Mouse (Mus musculus) thymus, adult 2 months (tissue): ENCODE results near the gene Acaca. TPM values are rescaled to one million over a fixed set of nuclear protein-coding genes. Genes with fewer than 3 reads are reported as not detected.
A peak's percentile ranks its signal among the peaks of the same experiment; 100 is the strongest.

Experiments
- DNase-seq: peaks from one replicate; pipeline ENCODE4 v3.0.0; 2021
- H3K27ac ChIP-seq: fragments of 200-500 bp; 2 replicates; pipeline ENCODE4 v1.5.1; 2012; ENCODE audit warnings: low read length, control low read depth; ENCODE audit not compliant: control insufficient read depth, insufficient read depth
- H3K27me3 ChIP-seq: fragments of 200-500 bp; 2 replicates; pipeline ENCODE4 v1.6.1; 2012; ENCODE audit warnings: mild to moderate bottlenecking, low read length, moderate library complexity, mixed read lengths; ENCODE audit not compliant: control insufficient read depth, insufficient read depth
- H3K36me3 ChIP-seq: fragments of 200-500 bp; 2 replicates; pipeline ENCODE4 v1.6.1; 2012; ENCODE audit warnings: mild to moderate bottlenecking, low read length, moderate library complexity; ENCODE audit not compliant: control insufficient read depth, insufficient read depth
- H3K4me1 ChIP-seq: fragments of 200-500 bp; replicated peaks from 2 replicates; pipeline ENCODE4 v1.6.1; 2012; ENCODE audit warnings: low read length; ENCODE audit not compliant: control insufficient read depth, insufficient read depth
- H3K4me3 ChIP-seq: fragments of 200-500 bp; 2 replicates; pipeline ENCODE4 v1.5.1; 2012; ENCODE audit warnings: mild to moderate bottlenecking, low read length, control low read depth, moderate library complexity; ENCODE audit not compliant: control insufficient read depth, insufficient read depth
- CTCF ChIP-seq: fragments of 200-500 bp; IDR thresholded peaks from 2 replicates; pipeline ENCODE4 v1.5.1; 2012; ENCODE audit warnings: mild to moderate bottlenecking, control low read depth, low read length, moderate library complexity, borderline replicate concordance; ENCODE audit not compliant: control insufficient read depth, poor library complexity, insufficient read depth; ENCODE audit errors: extremely low read depth
- POLR2A ChIP-seq: fragments of 200-500 bp; IDR thresholded peaks from 2 replicates; pipeline ENCODE4 v1.6.1; 2012; ENCODE audit warnings: mild to moderate bottlenecking, low read length, control low read depth, moderate library complexity; ENCODE audit not compliant: control insufficient read depth, poor library complexity, insufficient read depth; ENCODE audit errors: extremely low read depth
- WGBS: fragments of 180-500 bp; shearing (Covaris S2); methylation state at CpG from one replicate; pipeline ENCODE4 v1.1.7; 2018; 5-methylcytosine and 5-hydroxymethylcytosine counted together
- polyA plus RNA-seq: library from polyadenylated mRNA; depleted of rRNA; stranded (reverse); fragments of >200 nt; gene quantifications from 2 replicates; pipeline ENCODE4 v1.2.3, GENCODE M21; 2012

Acaca gene
- polyA plus RNA-seq, 1 experiment, result 25.3 TPM

DNA sequence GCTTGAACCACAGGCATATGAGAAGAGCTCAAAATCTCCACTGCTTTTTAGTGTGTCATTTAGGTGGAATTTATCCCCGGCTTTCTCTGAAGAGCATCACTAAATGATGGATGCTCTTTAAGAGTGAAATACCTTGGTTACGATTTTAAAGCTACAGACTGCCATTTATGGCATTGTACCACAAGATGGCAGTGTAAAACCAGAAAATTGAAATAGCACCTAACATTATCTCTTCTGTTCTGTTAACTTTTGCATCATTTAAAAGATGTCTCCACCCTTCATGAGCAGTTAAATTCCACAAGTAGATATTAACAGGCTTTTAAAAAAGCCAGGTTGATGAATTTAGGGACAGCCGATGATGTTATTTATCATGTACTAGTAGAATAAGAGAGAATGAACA is 135.0 kb downstream of the Acaca start:
- Histone ChIP-seq H3K27ac (no peak overlapping the region), H3K4me1 (no peaks in the 10 kb centered on the region), H3K36me3 (no peaks in the 10 kb centered on the region), H3K27me3 (no peaks in the 10 kb centered on the region), H3K4me3 (no peak overlapping the region)
- DNase-seq, result no peak
- 70% methylated on average over 3 of the region's 3 CpGs for WGBS
- TF ChIP-seq CTCF (no peak), POLR2A (no peak)

DNA sequence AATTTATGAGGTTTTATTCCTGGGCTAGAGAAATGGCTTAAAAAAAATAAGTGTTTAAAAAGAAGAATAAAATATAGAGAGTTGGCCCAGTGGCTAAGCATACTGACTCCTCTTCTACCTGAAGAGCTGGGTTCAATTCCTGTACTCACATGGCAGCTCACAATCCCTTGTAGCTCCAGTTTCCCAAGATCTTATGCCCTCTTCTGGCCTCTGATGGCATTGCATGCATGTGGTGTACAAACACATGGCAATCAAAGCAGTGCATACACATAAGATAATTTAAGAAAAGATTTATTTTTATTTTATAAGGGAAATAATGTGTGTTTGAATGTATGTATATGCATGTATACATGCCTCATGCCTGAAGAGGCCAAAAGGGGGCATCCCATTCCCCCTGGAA is 138.6 kb downstream of the Acaca start:
- H3K27ac ChIP-seq, result no peak overlapping the region
- H3K36me3 ChIP-seq, result no peaks in the 10 kb centered on the region
- H3K4me3 ChIP-seq, result no peak overlapping the region
- H3K27me3 ChIP-seq, result no peaks in the 10 kb centered on the region
- no peak for TF ChIP-seq POLR2A
- no peak for TF ChIP-seq CTCF
- DNase-seq, result peak; percentile 44
- no peaks in the 10 kb centered on the region for H3K4me1 ChIP-seq

DNA sequence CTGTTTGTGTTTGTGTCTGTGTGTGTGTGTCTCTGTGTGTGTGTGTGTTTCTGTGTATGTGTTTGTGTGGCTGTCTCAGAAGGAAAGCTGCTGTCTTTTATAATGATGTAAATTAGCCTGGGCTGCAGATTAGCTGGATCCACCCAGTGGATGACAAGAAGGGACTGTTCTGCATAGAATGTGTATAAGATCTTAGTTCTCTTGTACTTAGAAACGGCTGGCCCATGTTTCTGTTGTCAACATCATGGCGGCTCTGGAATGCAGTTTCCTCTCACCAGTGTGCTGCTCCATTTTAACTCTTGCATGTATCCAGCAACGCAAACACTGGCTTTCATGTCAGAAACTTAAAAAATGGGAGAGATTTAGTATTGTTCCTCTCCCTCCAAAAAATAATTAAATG is 141.0 kb downstream of the Acaca start:
- DNase-seq, result no peak
- Histone ChIP-seq H3K27ac (no peak overlapping the region), H3K4me1 (no peaks in the 10 kb centered on the region), H3K36me3 (no peaks in the 10 kb centered on the region), H3K4me3 (no peak overlapping the region), H3K27me3 (no peaks in the 10 kb centered on the region)
- TF ChIP-seq POLR2A (no peak), CTCF (no peak)
- WGBS, result 96% methylated on average over 3 of the region's 3 CpGs

DNA sequence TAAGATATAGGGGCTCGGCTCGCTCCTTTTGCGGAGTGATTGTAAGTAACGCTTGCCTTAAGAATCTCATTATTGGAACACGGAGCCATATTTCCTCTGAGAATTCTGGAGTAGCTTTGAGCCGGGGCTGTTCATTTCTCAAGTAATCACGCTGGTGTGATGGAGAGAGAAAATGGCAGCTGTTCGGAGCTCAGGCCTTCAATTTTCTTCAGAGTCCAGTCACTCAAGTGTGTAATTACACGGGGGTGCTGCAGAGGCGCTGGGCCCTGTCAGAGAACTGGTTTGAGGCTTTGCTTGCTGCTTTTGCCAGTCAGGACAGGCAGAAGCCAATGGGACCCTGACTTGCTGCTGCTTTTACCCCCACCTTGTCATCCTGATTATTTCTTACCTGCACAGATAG is 142.5 kb downstream of the Acaca start:
- Histone ChIP-seq H3K4me1 (no peaks in the 10 kb centered on the region), H3K36me3 (no peaks in the 10 kb centered on the region), H3K4me3 (no peak overlapping the region), H3K27ac (no peak overlapping the region), H3K27me3 (no peaks in the 10 kb centered on the region)
- TF ChIP-seq CTCF, result no peak
- DNase-seq, result no peak
- 97% methylated on average over 10 of the region's 10 CpGs for WGBS

DNA sequence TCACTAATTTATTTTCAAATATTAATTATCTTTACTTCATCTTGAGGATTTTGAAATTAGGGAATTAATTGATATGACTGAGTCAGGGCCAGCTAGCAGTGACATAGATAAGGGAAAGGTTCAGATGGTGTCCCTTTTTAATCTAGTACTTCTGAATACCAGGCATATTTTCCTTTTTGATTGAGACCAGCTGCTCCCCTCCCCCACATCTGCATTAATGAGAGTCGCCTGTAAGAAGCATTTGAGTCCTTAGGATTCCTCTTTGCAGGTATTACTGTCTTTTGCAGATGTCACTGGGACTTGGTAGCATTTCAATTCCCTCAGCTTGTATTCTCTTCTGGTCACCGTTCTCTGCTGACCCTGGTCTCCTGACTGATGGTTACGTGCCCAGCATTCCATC is 143.1 kb downstream of the Acaca start:
- WGBS, result 94% methylated on average over 3 of the region's 3 CpGs
- Histone ChIP-seq H3K4me3 (no peak overlapping the region), H3K27me3 (no peaks in the 10 kb centered on the region), H3K27ac (no peak overlapping the region), H3K36me3 (no peaks in the 10 kb centered on the region), H3K4me1 (no peaks in the 10 kb centered on the region)
- DNase-seq, result no peak
- no peak for TF ChIP-seq POLR2A
- no peak for TF ChIP-seq CTCF

DNA sequence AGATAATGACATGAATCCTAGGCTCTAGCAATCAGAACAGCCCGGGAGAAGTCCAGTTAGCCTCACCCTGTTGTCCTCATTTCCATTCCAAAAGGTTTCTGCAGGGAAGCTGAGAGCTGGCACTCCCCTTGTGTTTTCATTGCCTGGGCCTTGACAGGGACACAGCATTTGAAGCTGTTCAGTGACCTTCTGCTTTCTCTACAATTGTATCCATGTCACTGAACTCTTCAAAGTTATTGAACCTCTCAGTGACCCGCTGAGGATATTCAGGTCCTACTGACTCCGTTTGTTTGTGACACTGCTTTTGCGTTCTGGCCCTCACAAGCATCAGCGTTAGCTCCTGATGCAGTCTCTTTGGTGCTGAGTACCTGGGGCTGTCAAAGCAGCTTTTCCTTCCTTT is 147.5 kb downstream of the Acaca start:
- no peaks in the 10 kb centered on the region for H3K27me3 ChIP-seq
- no peaks in the 10 kb centered on the region for H3K4me1 ChIP-seq
- H3K36me3 ChIP-seq, result no peaks in the 10 kb centered on the region
- TF ChIP-seq POLR2A (no peak), CTCF (no peak)
- DNase-seq, result no peak
- WGBS, result 96% methylated on average over 5 of the region's 5 CpGs
- H3K4me3 ChIP-seq, result no peak overlapping the region
- H3K27ac ChIP-seq, result no peak overlapping the region

DNA sequence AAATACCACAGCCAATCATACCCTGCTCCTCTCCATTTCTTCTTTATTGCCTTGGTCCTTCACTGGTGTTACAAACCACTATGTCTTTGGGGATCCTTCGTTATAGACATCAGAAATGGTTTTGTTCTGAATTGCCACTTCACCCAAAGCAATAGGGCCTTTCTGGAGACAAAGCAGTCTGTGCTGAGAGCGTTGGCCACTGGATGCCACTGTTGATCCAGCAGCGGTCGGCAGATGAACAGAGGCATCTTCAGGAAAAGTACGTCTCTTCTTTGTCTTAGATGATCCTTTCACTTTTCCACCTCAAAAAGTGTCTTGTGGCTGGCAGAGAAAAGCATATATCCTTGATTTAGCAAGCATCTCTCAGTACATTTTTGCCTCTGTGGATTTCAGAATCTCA is 151.8 kb downstream of the Acaca start:
- TF ChIP-seq POLR2A (no peak), CTCF (no peak)
- Histone ChIP-seq H3K4me1 (no peaks in the 10 kb centered on the region), H3K36me3 (no peaks in the 10 kb centered on the region), H3K27ac (no peak overlapping the region), H3K27me3 (no peaks in the 10 kb centered on the region), H3K4me3 (no peak overlapping the region)
- 95% methylated on average over 5 of the region's 5 CpGs for WGBS
- DNase-seq, result no peak
